Mouse (Mus musculus): ENCODE data around the gene Tyr. TPM values are rescaled to one million over a fixed set of nuclear protein-coding genes. Genes with fewer than 3 reads are reported as not detected.

Gene Tyr
- total and polyA plus RNA-seq, 2 experiments, result not detected

GRCm38 (mm10) chr7:87397023-87397422 is 96.3 kb downstream of the Tyr start:
- H3K79me2 ChIP-seq (ENCODE audit: control insufficient read depth, insufficient read depth, low read length), result no peaks in the 10 kb centered on the region
- no peak overlapping the region for H3K27ac ChIP-seq (replicated peaks; ENCODE audit: insufficient read depth, low read depth, low read length)
- H3K4me3 ChIP-seq (ENCODE audit: insufficient read depth, low read depth, low read length), result no peak overlapping the region
- H3K9ac ChIP-seq (ENCODE audit: low read depth, low read length), result no peak overlapping the region
- H3K36me3 ChIP-seq (ENCODE audit: control insufficient read depth, insufficient read depth, low read length), result peaks cover 2% of the 10 kb centered on the region; the same call in 1 of the 2 replicates
- DNase-seq (ENCODE audit: extremely low read depth, low read depth, low spot score), result no peak
- H3K27me3 ChIP-seq (ENCODE audit: control insufficient read depth, insufficient read depth, low read length), result no peaks in the 10 kb centered on the region
- H3K4me1 ChIP-seq (ENCODE audit: control insufficient read depth, insufficient read depth, low read length), result no peaks in the 10 kb centered on the region
- TF ChIP-seq POLR2A (IDR thresholded peaks at IDR 0.05; ENCODE audit: extremely low read depth, insufficient read depth, low read length), result no peak
- TF ChIP-seq CTCF (IDR thresholded peaks at IDR 0.05; ENCODE audit: low read depth, low read length), result no peak
- WGBS, result 91% methylated on average over 7 of the region's 7 CpGs

- Histone ChIP-seq H3K36me3 (ENCODE audit: control insufficient read depth, insufficient read depth, low read length) (peaks cover 6% of the 10 kb centered on the region; the same call in 1 of the 2 replicates), H3K27ac (replicated peaks; ENCODE audit: insufficient read depth, low read depth, low read length) (no peak overlapping the region), H3K79me2 (ENCODE audit: control insufficient read depth, insufficient read depth, low read length) (no peaks in the 10 kb centered on the region), H3K27me3 (ENCODE audit: control insufficient read depth, insufficient read depth, low read length) (no peaks in the 10 kb centered on the region), H3K4me1 (ENCODE audit: control insufficient read depth, insufficient read depth, low read length) (peaks cover 5% of the 10 kb centered on the region; the same call in 1 of the 2 replicates), H3K9ac (ENCODE audit: low read depth, low read length) (no peak overlapping the region), H3K4me3 (ENCODE audit: insufficient read depth, low read depth, low read length) (no peak overlapping the region)
- TF ChIP-seq CTCF (IDR thresholded peaks at IDR 0.05; ENCODE audit: low read depth, low read length) (no peak), POLR2A (IDR thresholded peaks at IDR 0.05; ENCODE audit: extremely low read depth, insufficient read depth, low read length) (no peak)
- 51% methylated on average over 2 of the region's 2 CpGs for WGBS
- DNase-seq (ENCODE audit: extremely low read depth, low read depth, low spot score), result no peak
Measured at GRCm38 (mm10) chr7:87374935-87375334, 118.4 kb downstream of the Tyr start.

Other genes starting within 250 kb of the Tyr start
- 5.0 and 10.8 TPM in 2 replicates for gene Nox4, start 247.4 kb downstream of the Tyr start, total RNA-seq (2014; rRNA removed)
- 0.95 and 1.2 TPM in 2 replicates for gene Nox4, start 247.4 kb downstream of the Tyr start, polyA plus RNA-seq (2012; rRNA removed)
- 0.13 TPM in 1 of 2 replicates, not detected in the other for gene Grm5, start 90.7 kb upstream of the Tyr start, total RNA-seq (2014; rRNA removed)
- gene Grm5, start 90.7 kb upstream of the Tyr start, polyA plus RNA-seq (2012; rRNA removed), result not detected in 2 replicates